Mouse (Mus musculus) limb, embryonic 11.5 days (tissue): Measurements from ENCODE around the gene Iah1. TPM values are rescaled to one million over a fixed set of nuclear protein-coding genes. Genes with fewer than 3 reads are reported as not detected.

Experiments used
- ATAC-seq: fragments of 200-750 bp; cut with Nextera tagmentation; 2 replicates; pipeline ENCODE4 v1.8.0; 2017; ENCODE audit warnings: low read depth; ENCODE audit not compliant: insufficient number of reproducible peaks, low FRiP score, low TSS enrichment
- DNase-seq: peaks from one replicate; pipeline ENCODE4 v3.0.0-alpha.2; 2015; ENCODE audit warnings: low spot score
- H3K27ac ChIP-seq: fragments of 300-500 bp; sonication (generic); replicated peaks from 2 replicates; pipeline ENCODE4 v1.5.1; 2014; ENCODE audit warnings: low read depth, mild to moderate bottlenecking, low read length
- H3K27me3 ChIP-seq: fragments of 300-500 bp; sonication (generic); 2 replicates; pipeline ENCODE4 v1.6.1; 2014; ENCODE audit warnings: mild to moderate bottlenecking, low read length, mixed read lengths; ENCODE audit not compliant: control insufficient read depth, insufficient read depth
- H3K36me3 ChIP-seq: fragments of 300-500 bp; sonication (generic); 2 replicates; pipeline ENCODE4 v1.6.1; 2014; ENCODE audit warnings: mild to moderate bottlenecking, low read length, moderate library complexity, mixed read lengths; ENCODE audit not compliant: control insufficient read depth, insufficient read depth
- H3K4me1 ChIP-seq: fragments of 300-500 bp; sonication (generic); 2 replicates; pipeline ENCODE4 v1.6.1; 2014; ENCODE audit warnings: low read length, mixed read lengths; ENCODE audit not compliant: control insufficient read depth, insufficient read depth
- H3K4me2 ChIP-seq: fragments of 300-500 bp; sonication (generic); 2 replicates; pipeline ENCODE4 v1.6.1; 2014; ENCODE audit warnings: low read depth, mild to moderate bottlenecking, moderate library complexity; ENCODE audit not compliant: severe bottlenecking
- H3K4me3 ChIP-seq: fragments of 300-500 bp; sonication (generic); 2 replicates; pipeline ENCODE4 v1.5.1; 2014; ENCODE audit warnings: low read depth, low read length
- H3K9ac ChIP-seq: fragments of 300-500 bp; sonication (generic); 2 replicates; pipeline ENCODE4 v1.6.1; 2014; ENCODE audit warnings: mild to moderate bottlenecking, low read length
- H3K9me3 ChIP-seq: fragments of 300-500 bp; sonication (generic); 2 replicates; pipeline ENCODE4 v1.6.1; 2016; ENCODE audit warnings: low read length; ENCODE audit not compliant: control insufficient read depth
- WGBS: fragments of 180-500 bp; shearing (Covaris S2); extraction: QIAGEN DNeasy Blood & Tissue Kit; methylation state at CpG from one replicate; pipeline ENCODE4 v1.1.7; 2014; 5-methylcytosine and 5-hydroxymethylcytosine counted together
- polyA plus RNA-seq: library from polyadenylated mRNA; unstranded; fragments of >200 nt; fragmentation: Nextera tagmentation; extraction: Ambion mirVana; gene quantifications from 2 replicates; pipeline ENCODE4 v1.2.1, GENCODE M21; 2014

Gene Iah1
- polyA plus RNA-seq, 1 experiment from 2014 or later: 63.0 TPM

GRCm38 (mm10) chr12:21324101-21324500 is 7.9 kb downstream of the Iah1 start:
- DNase-seq: no peak
- no peak overlapping the region for H3K4me3 ChIP-seq
- ATAC-seq: no peak
- no peaks in the 10 kb centered on the region for H3K9me3 ChIP-seq
- no peaks in the 10 kb centered on the region for H3K27me3 ChIP-seq
- no peaks in the 10 kb centered on the region for H3K4me1 ChIP-seq
- H3K9ac ChIP-seq: no peak overlapping the region
- no peak overlapping the region for H3K4me2 ChIP-seq
- no peak overlapping the region for H3K27ac ChIP-seq
- peaks cover 14% of the 10 kb centered on the region; the same call in 1 of the 2 replicates for H3K36me3 ChIP-seq
- WGBS: 88% methylated on average over 5 of the region's 5 CpGs

GRCm38 (mm10) chr12:21325266-21325665 is 9.1 kb downstream of the Iah1 start:
- no peak for ATAC-seq
- no peaks in the 10 kb centered on the region for H3K4me1 ChIP-seq
- no peak for DNase-seq
- no peak overlapping the region for H3K4me3 ChIP-seq
- no peak overlapping the region for H3K27ac ChIP-seq
- no peak overlapping the region for H3K4me2 ChIP-seq
- peaks cover 10% of the 10 kb centered on the region; the same call in 1 of the 2 replicates for H3K36me3 ChIP-seq
- 90% methylated on average over 8 of the region's 8 CpGs for WGBS
- H3K9ac ChIP-seq: no peak overlapping the region
- H3K27me3 ChIP-seq: no peaks in the 10 kb centered on the region
- H3K9me3 ChIP-seq: no peaks in the 10 kb centered on the region

- Histone ChIP-seq H3K4me2 (no peak overlapping the region), H3K4me1 (no peaks in the 10 kb centered on the region), H3K9me3 (no peaks in the 10 kb centered on the region), H3K27me3 (no peaks in the 10 kb centered on the region), H3K36me3 (peaks cover 12% of the 10 kb centered on the region; the same call in 1 of the 2 replicates), H3K4me3 (no peak overlapping the region), H3K27ac (no peak overlapping the region), H3K9ac (no peak overlapping the region)
- WGBS: 94% methylated on average over 3 of the region's 3 CpGs
- DNase-seq (no peak), ATAC-seq (no peak)
These were observed 10.1 kb downstream of the Iah1 start for GRCm38 (mm10) chr12:21326325-21326724.

- no peak for DNase-seq
- no peak for ATAC-seq
- Histone ChIP-seq H3K4me1 (no peaks in the 10 kb centered on the region), H3K9ac (no peak overlapping the region), H3K4me3 (no peak overlapping the region), H3K36me3 (peaks cover 24% of the 10 kb centered on the region; the same call in 1 of the 2 replicates), H3K4me2 (no peak overlapping the region), H3K9me3 (no peaks in the 10 kb centered on the region), H3K27me3 (no peaks in the 10 kb centered on the region), H3K27ac (no peak overlapping the region)
- WGBS: 91% methylated on average over 9 of the region's 9 CpGs
These were observed 13.6 kb downstream of the Iah1 start for GRCm38 (mm10) chr12:21329661-21330400.

GRCm38 (mm10) chr12:21330961-21331576 is 14.9 kb downstream of the Iah1 start:
- Histone ChIP-seq H3K9me3 (no peaks in the 10 kb centered on the region), H3K36me3 (peaks cover 17% of the 10 kb centered on the region; the same call in 1 of the 2 replicates), H3K9ac (no peak overlapping the region), H3K27ac (no peak overlapping the region), H3K4me2 (no peak overlapping the region), H3K4me3 (no peak overlapping the region), H3K4me1 (no peaks in the 10 kb centered on the region), H3K27me3 (no peaks in the 10 kb centered on the region)
- no peak for DNase-seq
- ATAC-seq: no peak
- 90% methylated on average over 10 of the region's 10 CpGs for WGBS

- H3K36me3 ChIP-seq: peaks cover 17% of the 10 kb centered on the region; the same call in 1 of the 2 replicates
- no peaks in the 10 kb centered on the region for H3K4me1 ChIP-seq
- H3K9me3 ChIP-seq: no peaks in the 10 kb centered on the region
- DNase-seq (no peak), ATAC-seq (no peak)
- 86% methylated on average over 6 of the region's 6 CpGs for WGBS
- no peak overlapping the region for H3K27ac ChIP-seq
- H3K4me3 ChIP-seq: no peak overlapping the region
- H3K9ac ChIP-seq: no peak overlapping the region
- no peaks in the 10 kb centered on the region for H3K27me3 ChIP-seq
- no peak overlapping the region for H3K4me2 ChIP-seq
These were observed 15.5 kb downstream of the Iah1 start for GRCm38 (mm10) chr12:21331711-21332110.

GRCm38 (mm10) chr12:21333021-21333420 is 16.8 kb downstream of the Iah1 start:
- WGBS: 93% methylated on average over 7 of the region's 7 CpGs
- H3K9me3 ChIP-seq: no peaks in the 10 kb centered on the region
- no peak overlapping the region for H3K27ac ChIP-seq
- H3K4me1 ChIP-seq: no peaks in the 10 kb centered on the region
- DNase-seq (no peak), ATAC-seq (no peak)
- H3K9ac ChIP-seq: no peak overlapping the region
- no peaks in the 10 kb centered on the region for H3K27me3 ChIP-seq
- no peak overlapping the region for H3K4me2 ChIP-seq
- peaks cover 17% of the 10 kb centered on the region; the same call in 1 of the 2 replicates for H3K36me3 ChIP-seq
- H3K4me3 ChIP-seq: no peak overlapping the region

- no peak for DNase-seq
- 93% methylated on average over 5 of the region's 5 CpGs for WGBS
These were observed 17.6 kb downstream of the Iah1 start for GRCm38 (mm10) chr12:21333766-21334165.

More at GRCm38 (mm10) chr12:21333766-21334165, 17.6 kb downstream of the Iah1 start:
- H3K27me3 ChIP-seq: no peaks in the 10 kb centered on the region
- ATAC-seq: no peak
- no peaks in the 10 kb centered on the region for H3K4me1 ChIP-seq
- H3K4me2 ChIP-seq: no peak overlapping the region
- no peak overlapping the region for H3K4me3 ChIP-seq
- H3K27ac ChIP-seq: no peak overlapping the region
- H3K9ac ChIP-seq: no peak overlapping the region
- H3K36me3 ChIP-seq: peaks cover 15% of the 10 kb centered on the region; the same call in 1 of the 2 replicates
- no peaks in the 10 kb centered on the region for H3K9me3 ChIP-seq
